Mouse (Mus musculus) testis, adult 2 months (tissue): ENCODE results near the gene Ubr7.

Experiments used
- CTCF ChIP-seq: fragments of 200-500 bp; IDR thresholded peaks from 2 replicates; pipeline ENCODE4 v1.5.1; 2012; ENCODE audit warnings: low read depth, mild to moderate bottlenecking, inconsistent platforms, low read length, moderate library complexity; ENCODE audit not compliant: control insufficient read depth, insufficient read depth, insufficient replicate concordance
- POLR2A ChIP-seq: fragments of 200-500 bp; IDR thresholded peaks from 2 replicates; pipeline ENCODE4 v1.6.1; 2012; ENCODE audit warnings: low read depth, mild to moderate bottlenecking, inconsistent platforms, low read length, moderate library complexity; ENCODE audit not compliant: control insufficient read depth

- no peak for TF ChIP-seq CTCF
- no peak for TF ChIP-seq POLR2A
Observed at GRCm38 (mm10) chr12:102784899-102785592, 27.3 kb downstream of the Ubr7 start.
